Mouse (Mus musculus) kidney, postnatal 25 days (tissue): ENCODE data around the gene Fpr3.
A peak's percentile ranks its signal among the peaks of the same experiment; 100 is the strongest.
"Not testable (repeated sequence)": the region's sequence is repeated elsewhere in the genome, so short reads cannot be mapped to it uniquely, and the experiment has no call there.

Source experiments
- DNase-seq, 2 experiments: peaks; one replicate each; pipeline ENCODE4 v3.0.0; 2021; ENCODE audit warnings: mixed read lengths in 2 of 2

The Fpr3 gene

DNA sequence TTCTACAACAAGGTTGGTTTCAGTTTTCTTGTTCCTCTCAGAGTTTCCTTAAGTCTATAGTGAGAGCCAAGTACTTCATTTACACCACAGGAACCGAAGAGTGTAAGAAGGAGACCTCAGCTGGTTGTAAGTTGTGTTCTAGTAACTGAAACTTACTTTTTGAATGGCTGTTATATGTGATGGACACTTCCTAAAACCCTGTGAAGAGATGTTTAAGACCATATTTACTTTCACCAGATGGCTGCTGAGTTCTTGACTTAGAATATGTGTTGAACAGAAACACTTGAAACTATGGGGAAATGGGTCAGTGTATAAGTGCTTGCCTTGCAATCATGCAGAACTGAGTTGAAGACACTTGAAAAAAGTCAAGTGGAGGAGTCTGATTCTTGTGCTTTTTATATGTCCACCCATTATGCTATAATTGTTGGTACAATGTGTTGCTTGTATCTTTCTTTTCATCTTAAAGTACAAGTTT is at the start of gene Fpr3, which contains the start of gene Fpr2:
Gene Fpr3 (plus strand): TSS at position 79 of the 475 bp plus-strand sequence.
Gene Fpr2 (plus strand): TSS at position 51 of the 475 bp plus-strand sequence.
- no peak for DNase-seq

DNA sequence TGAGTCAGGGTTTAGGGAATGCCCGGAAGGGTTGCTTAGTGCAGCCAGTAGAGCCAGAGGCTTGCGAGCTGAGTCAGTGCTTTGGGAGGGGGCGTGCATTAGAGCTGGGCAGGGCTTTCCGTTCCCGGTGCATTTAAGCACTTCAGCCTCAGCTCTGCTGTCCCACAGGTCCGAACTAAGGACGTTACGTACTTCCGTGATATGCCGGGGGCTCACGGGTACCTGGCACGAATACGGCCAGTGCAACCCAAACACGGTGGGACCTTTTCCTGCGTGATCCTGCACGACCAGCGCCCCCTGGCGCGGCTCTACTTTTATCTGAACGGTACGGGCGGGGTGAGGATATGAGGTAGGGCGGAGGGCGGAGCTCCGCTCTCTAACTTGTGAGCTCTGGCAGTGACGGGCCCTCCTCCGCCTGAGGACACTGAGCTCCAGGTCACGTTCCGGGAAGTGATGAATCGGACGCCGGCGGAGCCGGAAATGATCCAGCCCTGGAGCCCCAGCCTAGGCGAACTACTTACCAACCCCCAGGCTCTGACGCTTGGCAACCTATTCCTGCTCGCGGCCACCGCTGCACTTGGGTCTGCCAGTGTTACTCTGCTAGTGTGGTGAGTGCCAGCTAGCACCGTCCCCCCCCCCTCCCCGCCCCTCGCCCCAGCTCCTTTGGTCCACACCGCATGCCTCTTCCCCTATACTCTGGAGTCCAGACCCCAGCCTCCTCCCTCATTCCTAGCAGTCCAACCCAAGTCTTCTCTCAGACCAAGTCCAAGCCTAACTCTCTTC is 49.5 kb upstream of the Fpr3 start:
- peak; percentile 99 for DNase-seq

DNA sequence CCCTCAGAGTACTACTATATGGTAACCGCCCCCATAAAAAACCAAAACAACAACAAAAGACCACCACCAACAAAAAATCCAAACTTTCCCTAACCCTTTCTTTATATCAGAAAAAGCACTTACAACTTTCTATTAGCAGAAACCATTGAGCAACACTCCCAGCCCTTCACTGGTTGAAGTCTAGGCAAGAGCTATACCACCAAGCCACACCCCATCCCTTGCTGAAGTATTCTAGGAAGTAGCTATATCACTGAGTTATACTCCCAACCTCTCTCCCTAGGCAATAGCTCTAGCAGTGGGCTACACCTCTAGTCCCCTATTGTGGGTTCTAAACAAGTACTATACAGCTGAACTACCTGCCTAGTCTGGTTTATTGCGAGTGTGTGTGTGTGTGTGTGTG is 48.4 kb upstream of the Fpr3 start:
- DNase-seq: no peak

DNA sequence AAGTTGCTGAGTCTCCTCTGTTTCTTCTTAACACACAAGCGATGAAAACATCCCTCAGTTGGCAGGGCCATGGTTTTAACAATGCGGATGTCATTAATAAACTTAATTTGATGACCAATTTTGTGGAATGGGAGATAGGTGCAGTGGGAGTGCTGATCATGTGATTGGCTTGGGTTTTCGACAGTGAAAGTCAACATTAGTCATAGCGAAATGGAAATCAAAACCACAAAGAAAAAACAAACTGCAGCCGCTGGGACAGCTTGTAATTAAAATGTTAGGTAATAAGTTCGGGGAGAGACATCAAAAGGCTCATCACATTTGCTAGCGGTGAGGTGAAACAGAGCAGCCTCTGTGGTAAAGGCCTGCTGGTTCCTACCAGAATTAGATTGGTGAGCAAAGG is 46.9 kb upstream of the Fpr3 start:
- no peak for DNase-seq

DNA sequence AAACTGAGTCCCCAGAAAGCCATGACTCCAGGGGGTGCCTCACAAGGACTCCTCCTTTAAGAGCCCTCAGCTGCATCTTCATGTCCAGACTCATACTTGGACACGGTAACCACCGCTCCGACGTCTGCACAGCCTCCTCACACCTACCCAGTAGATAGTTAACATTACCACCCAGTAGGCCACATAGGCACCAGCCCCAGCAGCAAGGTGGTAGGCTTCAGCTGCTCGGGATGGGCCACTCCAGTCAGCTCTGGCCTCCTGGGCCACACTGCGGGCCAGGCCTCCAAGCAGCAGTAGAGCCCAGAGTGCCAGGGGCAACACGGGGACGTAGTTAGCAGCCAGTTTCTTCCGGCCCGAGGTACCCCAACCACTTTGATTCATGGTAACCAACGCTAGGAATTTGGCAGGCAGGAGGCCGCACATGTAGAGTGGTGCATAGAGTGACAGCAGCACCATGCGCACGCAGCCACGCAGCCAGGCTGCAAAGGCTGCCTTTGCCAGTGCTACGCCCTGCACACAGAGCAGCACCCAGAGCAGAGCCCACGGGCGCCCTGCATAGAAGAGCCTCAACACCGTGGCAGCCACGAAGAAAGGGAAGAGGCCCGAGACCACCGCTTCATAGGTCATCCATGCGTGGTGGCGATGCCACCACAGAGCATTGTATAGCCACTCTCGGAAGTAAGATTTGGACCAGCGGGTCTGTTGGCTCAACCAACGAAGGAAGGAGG is 44.0 kb upstream of the Fpr3 start:
- peak in 1 of 2 experiments; percentile 29 for DNase-seq

DNA sequence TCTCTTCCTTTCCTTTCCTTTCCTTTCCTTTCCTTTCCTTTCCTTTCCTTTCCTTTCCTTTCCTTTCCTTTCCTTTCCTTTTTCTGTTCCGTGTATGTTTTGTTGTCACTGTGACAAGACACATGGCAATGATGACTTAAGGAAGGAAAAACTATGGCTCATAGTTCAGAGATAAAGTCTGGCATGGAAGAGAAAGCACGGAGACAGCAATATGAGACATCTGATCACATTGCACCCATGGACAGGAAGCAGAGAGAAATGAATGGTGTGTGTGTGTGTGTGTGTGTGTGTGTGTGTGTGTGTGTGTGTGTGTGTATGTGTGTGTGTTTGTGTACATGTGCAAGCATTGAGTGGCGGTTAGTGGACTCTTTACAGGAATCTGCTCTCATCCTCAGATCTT is 43.0 kb upstream of the Fpr3 start:
- not testable (repeated sequence) for DNase-seq

DNA sequence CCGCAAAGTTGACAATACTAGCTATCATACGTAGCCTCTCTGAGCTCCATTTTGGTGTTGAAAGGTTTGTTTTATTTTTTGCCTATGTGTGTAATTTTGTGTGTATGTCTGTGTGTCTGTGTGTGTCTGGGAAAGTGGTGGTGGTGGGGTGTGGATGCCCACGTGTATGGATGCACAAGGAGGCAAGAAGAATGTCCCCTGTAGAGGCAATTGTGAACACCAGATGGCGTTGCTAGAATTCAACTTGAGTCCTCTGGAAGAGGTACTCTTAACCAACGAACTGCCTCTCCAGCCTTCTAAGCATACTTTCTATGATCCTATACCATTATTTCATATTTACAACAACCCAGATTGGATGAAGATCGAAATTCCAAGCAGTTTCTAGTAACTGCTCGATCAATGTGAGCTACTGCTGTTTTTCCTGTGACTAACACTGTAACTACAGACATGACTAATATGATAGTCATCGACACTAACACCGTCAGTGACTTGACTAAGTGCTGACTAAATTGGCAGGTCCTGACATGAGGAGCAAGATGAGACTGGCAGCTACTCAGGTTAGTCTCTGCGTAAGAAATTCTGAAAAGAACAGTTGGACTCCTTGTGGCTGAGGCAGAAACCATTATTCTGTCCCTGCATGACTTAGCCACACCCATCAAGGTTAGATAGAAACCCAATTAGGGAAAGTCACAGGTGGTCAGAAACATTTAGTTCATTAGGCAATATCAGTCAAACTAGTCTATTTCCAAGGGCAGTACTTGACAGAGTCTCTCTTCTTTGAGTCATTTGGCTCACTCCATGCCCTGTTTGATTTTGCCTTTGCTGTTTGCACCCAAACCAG is 42.2 kb upstream of the Fpr3 start:
- DNase-seq: peak; percentile 32 to 36

DNA sequence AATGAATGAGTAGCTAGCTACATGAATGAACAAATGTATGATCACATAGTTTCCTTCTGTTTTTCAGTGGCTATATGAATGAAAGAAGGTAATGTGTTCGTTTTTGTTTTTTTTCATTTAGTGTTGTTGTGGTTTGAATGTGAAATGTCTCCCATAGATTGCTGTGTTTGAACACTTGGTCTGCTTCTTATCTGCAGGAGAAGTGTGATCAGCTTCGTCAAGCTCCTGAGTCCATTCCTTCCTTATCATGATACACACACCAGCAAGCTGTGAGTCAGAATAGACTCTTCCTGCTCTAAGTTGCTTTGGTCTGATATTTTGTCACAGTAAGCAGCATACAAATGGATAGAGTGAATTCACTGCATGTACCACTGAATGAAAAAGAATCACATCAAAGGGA is 38.7 kb upstream of the Fpr3 start:
- no peak for DNase-seq

DNA sequence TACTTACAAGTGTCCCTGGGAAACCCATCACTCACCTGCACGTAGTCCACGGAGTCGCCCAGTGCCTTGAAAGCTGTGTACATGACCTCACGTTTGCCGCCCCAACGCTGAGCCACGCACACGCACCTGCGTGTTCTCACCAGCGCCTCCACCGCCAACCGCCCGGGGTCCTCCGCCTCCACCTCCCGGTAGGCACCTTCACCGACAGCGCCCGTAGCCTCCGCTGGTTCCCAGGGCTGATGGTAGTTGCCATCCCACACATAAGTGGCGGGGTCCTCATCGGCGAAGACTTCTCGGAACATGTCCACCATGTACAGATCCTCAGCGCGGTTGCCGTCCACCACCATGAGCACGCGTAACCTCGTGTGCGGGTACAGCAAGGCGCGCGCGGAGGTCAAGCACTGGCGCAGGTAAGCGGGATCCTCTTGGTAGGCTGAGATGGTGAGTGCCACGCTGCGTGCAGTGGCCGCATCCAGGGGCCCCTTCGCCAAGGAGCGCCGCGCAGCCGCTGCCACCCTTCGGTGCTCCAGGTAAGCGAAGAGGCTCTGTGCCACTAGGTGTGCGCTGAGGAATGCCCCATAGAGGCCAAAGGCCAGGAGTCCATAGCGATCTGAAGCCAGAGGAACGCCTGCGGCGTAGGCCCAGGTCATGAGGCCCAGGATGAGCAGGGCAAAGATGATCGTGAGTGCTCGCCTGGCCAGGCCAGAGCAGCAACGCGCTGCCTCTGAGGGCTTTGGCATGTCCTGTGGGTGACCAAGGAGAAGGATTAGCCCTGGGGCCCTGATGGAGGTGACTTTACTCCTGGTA is 37.5 kb upstream of the Fpr3 start:
- peak in 1 of 2 experiments; percentile 33 for DNase-seq

DNA sequence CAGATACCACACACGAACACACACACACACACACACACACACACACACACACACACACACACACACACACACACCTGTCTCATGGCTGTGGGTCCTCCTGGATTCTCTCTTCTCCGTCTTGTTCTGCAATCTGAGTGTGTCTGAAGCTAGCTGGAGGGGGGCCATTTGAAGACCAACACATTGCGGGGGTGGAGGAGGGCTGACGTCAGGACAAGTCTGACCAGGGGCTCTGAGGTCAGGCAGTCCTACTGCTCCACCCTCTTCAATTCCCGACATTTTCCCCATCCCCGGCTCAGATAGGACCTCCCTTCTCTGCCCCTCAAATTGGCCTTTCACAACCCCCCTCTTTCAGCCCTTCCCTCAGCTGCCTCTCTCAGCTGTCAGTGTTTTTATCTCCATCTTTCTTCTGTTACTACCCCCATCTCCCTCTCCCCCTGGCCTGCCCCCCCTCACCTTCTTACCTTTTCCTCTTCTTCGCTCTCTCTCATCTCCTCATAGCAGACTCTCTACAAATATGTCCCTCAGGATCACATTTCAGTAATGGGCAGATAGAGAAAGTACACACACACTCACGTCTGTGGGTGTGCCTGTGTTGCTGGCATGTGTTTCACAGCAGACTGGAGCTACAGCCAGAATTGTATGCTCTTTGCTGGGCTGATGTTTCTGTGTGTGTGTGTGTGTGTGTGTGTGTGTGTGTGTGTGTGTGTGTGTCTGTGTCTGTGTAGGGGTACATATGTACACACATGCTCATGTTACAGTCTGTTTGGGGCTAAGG is 32.4 kb upstream of the Fpr3 start, which contains the start of gene Has1:
Gene Has1 (minus strand): TSS at position 142 of the 775 bp plus-strand sequence.
- no peak for DNase-seq

DNA sequence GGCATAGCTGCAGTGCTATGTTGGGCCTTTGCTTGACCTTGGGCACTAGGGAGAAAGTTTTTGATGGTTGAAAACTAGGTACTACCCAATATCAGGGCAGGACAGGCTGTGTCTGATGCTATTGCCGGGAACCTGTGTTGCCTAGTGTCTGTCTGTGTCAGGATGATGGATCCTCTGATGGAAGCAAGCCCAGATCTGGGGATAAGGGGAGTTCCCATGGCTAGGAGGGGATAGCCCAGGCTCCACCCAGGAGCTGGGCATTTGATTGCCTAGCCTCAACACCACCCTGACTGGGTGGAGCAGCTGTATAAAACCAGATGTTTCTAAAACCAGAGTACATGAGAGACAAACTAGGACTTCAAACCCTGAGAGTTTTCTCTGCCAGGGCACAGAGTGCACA is 31.0 kb upstream of the Fpr3 start:
- DNase-seq: no peak

DNA sequence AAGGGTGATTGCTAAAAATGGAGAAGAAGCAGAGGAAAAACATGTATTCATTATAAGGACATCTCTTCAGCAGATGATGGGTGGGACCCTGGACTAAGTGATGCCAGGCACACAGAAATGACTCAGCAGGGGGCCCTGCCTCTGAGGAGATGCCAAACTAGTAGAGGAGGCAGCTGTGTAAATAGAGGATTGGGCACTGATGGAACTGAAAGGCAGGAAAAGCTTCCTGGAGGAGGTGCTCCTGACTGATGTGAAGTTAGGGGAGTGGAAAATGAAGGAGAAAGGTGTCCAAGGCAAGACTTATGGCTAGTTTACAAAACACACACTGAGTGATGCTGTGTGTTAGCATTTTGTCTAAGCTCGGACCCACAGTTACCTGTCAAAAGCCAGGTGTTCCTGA is 30.2 kb upstream of the Fpr3 start:
- DNase-seq: no peak

DNA sequence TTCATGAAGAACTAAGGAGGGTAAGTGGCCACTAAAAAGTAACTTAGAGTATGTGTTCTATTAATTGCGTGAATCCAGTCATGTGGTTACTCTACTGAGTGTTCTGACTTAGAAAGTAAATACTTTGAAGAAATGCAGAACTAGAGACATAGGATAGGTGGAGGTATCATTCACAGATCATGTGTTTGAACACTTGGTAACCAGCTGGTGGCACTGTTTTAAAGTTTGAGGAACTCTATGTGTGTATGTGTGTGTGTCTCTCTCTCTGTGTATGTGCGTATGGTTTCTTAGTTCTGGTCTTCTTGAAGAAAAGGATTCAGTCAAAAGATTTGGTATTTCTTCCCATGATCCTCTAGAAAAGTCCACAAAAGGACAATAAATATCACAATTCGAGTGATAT is 27.5 kb upstream of the Fpr3 start:
- DNase-seq: no peak

DNA sequence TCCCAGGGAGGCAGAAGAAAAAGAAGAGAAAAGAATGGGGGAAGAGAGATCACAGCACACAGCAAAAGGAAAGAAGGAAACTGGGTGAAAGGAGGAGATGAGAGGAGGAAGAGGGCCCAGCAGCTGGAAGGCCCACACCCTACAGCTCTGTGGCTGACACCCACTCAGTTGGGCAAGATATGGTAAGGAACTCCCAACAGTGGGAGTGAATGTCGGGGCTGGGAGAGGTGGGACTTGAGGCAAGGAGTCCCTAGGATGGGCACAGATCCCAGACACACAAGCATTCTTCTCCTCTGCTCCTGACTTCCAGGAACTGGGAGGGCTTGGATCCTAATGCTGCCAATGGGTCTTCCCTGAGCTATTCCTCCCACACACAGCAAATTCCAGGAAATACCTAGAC is 25.3 kb upstream of the Fpr3 start:
- no peak for DNase-seq

DNA sequence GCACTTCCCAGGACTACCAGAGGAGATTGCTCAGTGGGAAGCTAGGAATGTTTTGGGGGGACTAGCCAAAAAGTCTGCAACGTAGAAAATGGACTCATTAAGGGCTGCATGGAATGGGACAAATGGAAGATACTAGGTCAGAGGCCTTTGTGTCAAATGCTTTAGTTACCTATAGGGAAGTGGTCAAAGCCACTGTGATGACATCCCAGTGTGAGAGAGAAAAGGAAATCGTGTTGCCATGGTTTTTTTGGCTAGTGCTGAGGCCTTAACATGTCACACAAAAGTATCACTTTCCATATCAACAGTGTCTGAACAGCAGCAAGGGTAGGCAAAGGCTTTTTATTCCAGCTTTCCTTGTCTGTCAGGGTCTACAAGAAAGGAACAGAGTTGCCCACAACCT is 22.5 kb upstream of the Fpr3 start:
- DNase-seq: no peak

DNA sequence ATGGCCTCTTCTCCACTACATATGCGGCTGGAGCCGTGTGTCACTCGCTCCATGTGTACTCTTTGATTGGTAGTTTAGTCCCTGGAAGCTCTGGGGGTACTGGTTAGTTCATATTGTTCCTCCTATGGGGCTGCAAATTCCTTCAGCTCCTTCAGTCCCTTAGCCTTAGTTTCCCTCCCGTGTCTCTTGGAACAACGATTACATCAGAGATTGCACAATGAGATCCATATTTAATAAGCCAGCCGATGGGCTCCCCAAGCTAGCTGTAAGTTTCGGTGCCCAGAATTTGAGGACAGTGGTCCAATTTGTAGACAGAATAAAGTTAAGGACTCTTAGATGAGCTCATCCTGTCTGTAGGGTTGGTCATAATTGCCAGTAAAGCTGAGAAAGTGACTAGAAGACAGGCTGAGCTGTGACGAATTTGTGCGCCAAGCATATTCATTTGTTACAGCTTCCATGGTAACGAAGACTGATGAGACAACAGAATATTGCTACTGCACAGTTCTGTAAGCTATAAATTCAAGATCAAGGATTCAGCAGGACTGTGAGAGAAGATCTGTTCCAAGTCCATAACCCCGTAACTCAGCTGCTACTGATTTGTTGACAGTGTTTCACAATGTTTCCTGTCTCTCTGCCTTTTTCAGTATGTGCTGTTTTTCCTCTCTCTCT is 20.7 kb upstream of the Fpr3 start:
- DNase-seq: no peak

DNA sequence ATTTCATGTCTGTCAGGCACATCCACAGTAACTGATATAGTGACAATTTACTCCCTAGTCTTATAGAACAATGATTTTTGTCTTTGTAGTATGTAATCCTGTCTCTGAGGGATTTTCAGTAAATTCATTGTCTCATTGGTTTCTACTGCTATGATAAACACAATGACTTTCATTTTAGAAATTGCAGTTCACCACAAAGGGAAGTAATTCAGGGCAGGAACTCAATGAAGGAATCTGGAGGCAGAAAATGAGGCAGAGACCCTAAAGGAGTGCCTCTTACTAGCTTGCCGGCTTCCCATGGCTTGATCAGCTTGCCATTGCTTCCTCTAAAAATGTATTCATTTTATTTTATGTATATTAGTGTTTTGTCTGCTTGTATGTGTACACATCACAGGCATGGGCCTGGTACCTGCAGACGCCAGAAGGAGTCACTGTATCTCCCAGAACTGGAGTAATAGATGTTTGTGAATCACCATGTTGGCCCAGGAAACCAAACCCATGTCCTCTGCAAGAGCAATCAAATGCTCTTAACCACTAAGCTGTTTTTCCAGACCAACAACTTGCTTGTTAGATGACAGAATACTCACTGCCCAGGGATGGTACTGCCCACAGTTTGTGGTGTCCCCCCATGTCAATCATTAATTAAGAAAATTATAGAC is 16.6 kb upstream of the Fpr3 start:
- DNase-seq: no peak

DNA sequence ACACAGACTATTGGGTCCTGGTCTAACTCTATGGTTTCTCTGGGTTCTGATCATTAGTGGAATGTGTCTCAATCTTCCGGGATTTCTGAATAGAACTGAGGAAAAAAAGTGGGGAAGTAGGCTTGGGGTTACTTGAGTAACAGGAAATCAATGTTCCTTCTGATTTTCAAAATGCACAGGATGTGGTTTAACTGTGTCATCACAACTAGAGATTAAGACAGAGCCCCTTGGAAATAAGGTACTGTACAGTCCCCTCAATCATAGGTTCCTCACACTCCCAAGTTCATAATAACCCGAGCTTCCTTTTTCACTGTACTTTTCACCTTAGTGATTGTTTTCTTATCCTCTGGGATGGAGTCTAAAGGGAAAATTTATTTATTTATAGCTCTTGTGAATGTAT is 16.0 kb upstream of the Fpr3 start:
- DNase-seq: no peak

DNA sequence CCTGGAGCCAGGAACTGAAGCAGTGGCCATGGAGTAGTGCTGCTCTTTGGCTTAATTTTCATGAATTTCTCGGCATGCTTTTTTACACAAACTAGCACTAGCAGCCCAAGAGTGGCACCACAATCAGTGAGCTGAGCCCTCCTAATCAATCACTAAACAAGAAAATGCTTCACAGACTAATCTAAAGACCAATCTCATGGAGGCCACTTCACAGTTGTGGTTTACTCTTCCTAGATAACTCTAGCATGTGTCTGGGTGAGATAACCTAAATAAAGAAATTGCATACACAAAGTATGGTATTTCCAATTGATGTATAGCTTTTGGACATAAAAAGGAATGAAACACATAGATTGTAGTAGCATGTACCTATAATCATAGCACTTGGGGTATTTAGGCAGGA is 8.3 kb upstream of the Fpr3 start:
- no peak for DNase-seq

DNA sequence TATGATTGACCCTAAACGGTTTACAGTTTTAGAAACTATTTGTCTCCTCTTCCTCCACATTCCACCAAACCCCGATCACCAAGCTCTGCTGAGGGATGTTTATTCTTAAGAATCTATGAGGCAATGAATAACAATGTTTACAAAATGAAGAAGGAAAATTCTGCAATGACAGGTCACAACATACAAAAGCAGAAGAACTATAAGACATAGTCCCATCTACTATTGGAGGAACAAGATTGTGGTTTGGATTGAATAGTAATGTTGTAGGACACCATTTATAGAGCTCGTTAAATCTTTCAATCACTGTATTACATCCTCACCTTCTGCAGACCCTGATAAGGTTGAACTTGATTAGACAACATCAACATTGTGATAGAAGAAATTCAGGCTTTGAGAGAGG is 5.0 kb upstream of the Fpr3 start:
- DNase-seq: no peak
